Mouse (Mus musculus): ENCODE data around the gene Dnal4. TPM values are rescaled to one million over a fixed set of nuclear protein-coding genes. Genes with fewer than 3 reads are reported as not detected.
"Not testable (repeated sequence)": the region's sequence is repeated elsewhere in the genome, so short reads cannot be mapped to it uniquely, and the experiment has no call there.

Gene Dnal4
- 42.6 and 44.5 TPM in 2 replicates for polyA plus RNA-seq (2015; fragmentation: Nextera tagmentation; extraction: Ambion mirVana)

- no peak within 1 kb of the TSS for H3K27ac ChIP-seq
- H3K9me3 ChIP-seq = no peaks in the 10 kb centered on the region
- no peak for ATAC-seq
- no peak within 1 kb of the TSS for H3K4me2 ChIP-seq (replicated peaks)
- no peaks in the 10 kb centered on the region for H3K36me3 ChIP-seq
- H3K9ac ChIP-seq = no peak within 1 kb of the TSS
- H3K4me1 ChIP-seq (replicated peaks) = peaks cover 8% of the 10 kb centered on the region
- H3K4me3 ChIP-seq (replicated peaks) = no peak within 1 kb of the TSS
- 0 out of 2 replicates have a peak, but pooled peaks cover 4% of the 10 kb centered on the region for H3K27me3 ChIP-seq (replicated peaks)
Measured at GRCm38 (mm10) chr15:79777749-79778148, at the start of gene Dnal4. Gene Dnal4, minus strand, starts transcription at chr15:79777849.

GRCm38 (mm10) chr15:79827061-79827777 lies 49.6 kb upstream of the Dnal4 start:
- 0 out of 2 replicates have a peak, but pooled peaks cover 10% of the 10 kb centered on the region for H3K36me3 ChIP-seq
- H3K4me3 ChIP-seq (replicated peaks) = no peak overlapping the region
- H3K9me3 ChIP-seq = no peaks in the 10 kb centered on the region
- peaks cover 39% of the 10 kb centered on the region for H3K4me1 ChIP-seq (replicated peaks)
- H3K9ac ChIP-seq = no peak overlapping the region
- WGBS = 90% methylated on average over 14 of the region's 14 CpGs
- no peak overlapping the region for H3K4me2 ChIP-seq (replicated peaks)
- ATAC-seq = no peak
- H3K27me3 ChIP-seq (replicated peaks) = no peaks in the 10 kb centered on the region
- no peak overlapping the region for H3K27ac ChIP-seq

GRCm38 (mm10) chr15:79826221-79826935 lies 48.7 kb upstream of the Dnal4 start:
- no peak for ATAC-seq
- 84% methylated on average over 9 of the region's 9 CpGs for WGBS
- H3K4me1 ChIP-seq (replicated peaks) = peaks cover 32% of the 10 kb centered on the region

GRCm38 (mm10) chr15:79825146-79825825 lies 47.6 kb upstream of the Dnal4 start:
- Histone ChIP-seq H3K9ac (no peak overlapping the region), H3K4me2 (replicated peaks) (no peak overlapping the region), H3K27me3 (replicated peaks) (no peaks in the 10 kb centered on the region), H3K36me3 (0 out of 2 replicates have a peak, but pooled peaks cover 10% of the 10 kb centered on the region), H3K4me3 (replicated peaks) (no peak overlapping the region), H3K9me3 (no peaks in the 10 kb centered on the region), H3K4me1 (replicated peaks) (peaks cover 26% of the 10 kb centered on the region), H3K27ac (no peak overlapping the region)
- no peak for ATAC-seq
- WGBS = 70% methylated on average over 14 of the region's 14 CpGs

More at GRCm38 (mm10) chr15:79826221-79826935, 48.7 kb upstream of the Dnal4 start:
- Histone ChIP-seq H3K36me3 (0 out of 2 replicates have a peak, but pooled peaks cover 10% of the 10 kb centered on the region), H3K9me3 (no peaks in the 10 kb centered on the region), H3K27me3 (replicated peaks) (no peaks in the 10 kb centered on the region), H3K4me3 (replicated peaks) (no peak overlapping the region), H3K4me2 (replicated peaks) (no peak overlapping the region), H3K27ac (no peak overlapping the region), H3K9ac (no peak overlapping the region)

GRCm38 (mm10) chr15:79823588-79824280 lies 46.1 kb upstream of the Dnal4 start:
- H3K4me1 ChIP-seq (replicated peaks) = peaks cover 21% of the 10 kb centered on the region
- no peak overlapping the region for H3K9ac ChIP-seq
- no peaks in the 10 kb centered on the region for H3K27me3 ChIP-seq (replicated peaks)
- WGBS = 55% methylated on average over 19 of the region's 19 CpGs
- H3K4me3 ChIP-seq (replicated peaks) = no peak overlapping the region
- no peak overlapping the region for H3K4me2 ChIP-seq (replicated peaks)
- H3K27ac ChIP-seq = no peak overlapping the region
- no peak for ATAC-seq
- no peaks in the 10 kb centered on the region for H3K9me3 ChIP-seq
- H3K36me3 ChIP-seq = 0 out of 2 replicates have a peak, but pooled peaks cover 7% of the 10 kb centered on the region

- H3K4me1 ChIP-seq (replicated peaks) = peaks cover 10% of the 10 kb centered on the region; the same call in 1 of the 2 replicates
Measured at GRCm38 (mm10) chr15:79822265-79823199, 44.9 kb upstream of the Dnal4 start.

GRCm38 (mm10) chr15:79818325-79818724 lies 40.7 kb upstream of the Dnal4 start:
- 0 out of 2 replicates have a peak, but pooled peaks cover under 1% of the 10 kb centered on the region for H3K4me1 ChIP-seq (replicated peaks)
- no peak overlapping the region for H3K4me2 ChIP-seq (replicated peaks)
- no peaks in the 10 kb centered on the region for H3K36me3 ChIP-seq
- no peak overlapping the region for H3K27ac ChIP-seq
- H3K9ac ChIP-seq = no peak overlapping the region
- no peak for ATAC-seq
- WGBS = 82% methylated on average over 4 of the region's 4 CpGs
- H3K4me3 ChIP-seq (replicated peaks) = no peak overlapping the region
- no peaks in the 10 kb centered on the region for H3K9me3 ChIP-seq
- H3K27me3 ChIP-seq (replicated peaks) = no peaks in the 10 kb centered on the region

More at GRCm38 (mm10) chr15:79822265-79823199, 44.9 kb upstream of the Dnal4 start:
- 0 out of 2 replicates have a peak, but pooled peaks have one; percentile 18 for ATAC-seq
- H3K4me3 ChIP-seq (replicated peaks) = no peak overlapping the region
- H3K4me2 ChIP-seq (replicated peaks) = no peak overlapping the region
- H3K27ac ChIP-seq = no peak overlapping the region
- no peaks in the 10 kb centered on the region for H3K27me3 ChIP-seq (replicated peaks)
- no peak overlapping the region for H3K9ac ChIP-seq
- no peaks in the 10 kb centered on the region for H3K9me3 ChIP-seq
- H3K36me3 ChIP-seq = no peaks in the 10 kb centered on the region
- WGBS = 67% methylated on average over 13 of the region's 13 CpGs

- no peak overlapping the region for H3K9ac ChIP-seq
- 51% methylated on average over 8 of the region's 8 CpGs for WGBS
- H3K27me3 ChIP-seq (replicated peaks) = peaks cover 2% of the 10 kb centered on the region; the same call in 1 of the 2 replicates
- no peak overlapping the region for H3K4me2 ChIP-seq (replicated peaks)
- H3K9me3 ChIP-seq = no peaks in the 10 kb centered on the region
- no peak overlapping the region for H3K27ac ChIP-seq
- H3K36me3 ChIP-seq = no peaks in the 10 kb centered on the region
- no peaks in the 10 kb centered on the region for H3K4me1 ChIP-seq (replicated peaks)
- H3K4me3 ChIP-seq (replicated peaks) = no peak overlapping the region
- no peak for ATAC-seq
Measured at GRCm38 (mm10) chr15:79813666-79814258, 36.1 kb upstream of the Dnal4 start.

- WGBS = 55% methylated on average over 2 of the region's 2 CpGs
Measured at GRCm38 (mm10) chr15:79812840-79813239, 35.2 kb upstream of the Dnal4 start.

GRCm38 (mm10) chr15:79810997-79811396 lies 33.3 kb upstream of the Dnal4 start:
- Histone ChIP-seq H3K4me1 (replicated peaks) (no peaks in the 10 kb centered on the region), H3K27me3 (replicated peaks) (peaks cover 20% of the 10 kb centered on the region), H3K4me3 (replicated peaks) (no peak overlapping the region), H3K9ac (no peak overlapping the region), H3K36me3 (no peaks in the 10 kb centered on the region), H3K27ac (no peak overlapping the region), H3K9me3 (no peaks in the 10 kb centered on the region), H3K4me2 (replicated peaks) (no peak overlapping the region)
- ATAC-seq = no peak
- 65% methylated on average over 4 of the region's 4 CpGs for WGBS

More at GRCm38 (mm10) chr15:79812840-79813239, 35.2 kb upstream of the Dnal4 start:
- not testable (repeated sequence) for H3K36me3 ChIP-seq; H3K27ac ChIP-seq; H3K9ac ChIP-seq; ATAC-seq; H3K4me3 ChIP-seq (replicated peaks); H3K9me3 ChIP-seq; H3K4me1 ChIP-seq (replicated peaks); H3K4me2 ChIP-seq (replicated peaks); H3K27me3 ChIP-seq (replicated peaks)

Data from intestine, embryonic 15.5 days (tissue).